Mouse (Mus musculus): Measurements from ENCODE around the gene Depdc5.

DNA sequence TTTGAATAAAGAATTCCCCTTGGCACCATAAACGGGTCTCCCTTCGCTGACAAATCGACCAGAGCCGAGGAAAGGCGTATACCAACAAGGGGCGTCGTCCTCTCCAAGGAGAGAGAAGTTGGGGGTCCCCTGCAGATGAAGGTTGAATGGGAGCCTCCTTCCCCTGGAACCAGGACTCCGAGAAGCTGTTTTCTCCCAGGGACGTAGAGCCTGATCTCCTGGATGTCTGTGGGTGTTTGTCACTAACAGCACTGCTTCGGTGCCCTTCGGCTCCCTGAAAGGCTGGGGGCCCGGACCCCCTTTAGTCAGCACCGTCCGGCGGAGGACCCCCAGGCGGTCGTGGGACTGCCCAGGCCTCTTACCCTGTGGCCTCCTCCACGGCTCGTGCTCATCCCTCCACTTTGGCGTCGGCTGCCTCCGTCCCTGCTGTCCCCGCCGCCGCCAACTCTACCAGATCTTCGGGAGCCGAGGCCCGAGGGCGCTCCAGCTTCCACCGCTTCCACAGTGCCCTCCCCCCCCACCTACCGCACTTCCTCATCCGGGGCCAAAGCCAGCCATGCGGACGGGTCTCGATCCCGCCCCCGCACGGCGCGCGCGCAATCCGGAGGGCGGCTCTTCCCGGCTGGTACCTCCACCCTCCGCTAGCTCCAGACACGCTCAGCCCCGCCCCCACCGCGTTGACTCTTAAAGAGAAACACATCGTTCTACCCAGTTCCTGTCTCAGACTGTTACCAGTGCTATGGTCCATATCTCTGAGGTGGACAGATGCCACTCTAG lies 9.6 kb upstream of the Depdc5 start, which contains the start of gene Prr14l:
- TF ChIP-seq GATA2 (IDR thresholded peaks at IDR 0.05; ENCODE audit: borderline replicate concordance, low read depth, low read length), result no peak
- TF ChIP-seq CTCF (IDR thresholded peaks at IDR 0.05; ENCODE audit: low read depth, low read length), result no peak
